Mouse (Mus musculus) E14TG2a.4 (cell line): ENCODE measurements around the gene Psmd3.
"Not testable (repeated sequence)": the region's sequence is repeated elsewhere in the genome, so short reads cannot be mapped to it uniquely, and the experiment has no call there.

Experiments used
- CTCF ChIP-seq: conservative IDR thresholded peaks from 2 replicates; pipeline ENCODE4 v1.5.1; 2014; ENCODE audit warnings: low read length
- NANOG ChIP-seq: IDR thresholded peaks from 2 replicates; pipeline ENCODE4 v1.6.1; 2014; ENCODE audit warnings: borderline replicate concordance, low read length, mixed read lengths

GRCm38 (mm10) chr11:98712009-98712408, 29.7 kb downstream of the Psmd3 start:
- TF ChIP-seq CTCF, NANOG: not testable (repeated sequence)
